Mouse (Mus musculus) cerebellum, postnatal 14 days (tissue): ENCODE data around the gene Crybb3.

Experiments
- DNase-seq, 2 experiments: peaks; one replicate each; pipeline ENCODE4 v3.0.0; 2021; ENCODE audit warnings: mixed read lengths in 2 of 2

Crybb3 gene

GRCm38 (mm10) chr5:113102455-113102854, 21.1 kb upstream of the Crybb3 start:
- no peak for DNase-seq

GRCm38 (mm10) chr5:113101457-113101856, 20.1 kb upstream of the Crybb3 start:
- DNase-seq: no peak

GRCm38 (mm10) chr5:113100422-113100821, 19.0 kb upstream of the Crybb3 start:
- no peak for DNase-seq

- peak; percentile 97 to 99 for DNase-seq
These were observed 18.2 kb upstream of the Crybb3 start for GRCm38 (mm10) chr5:113099546-113099945.

DNA sequence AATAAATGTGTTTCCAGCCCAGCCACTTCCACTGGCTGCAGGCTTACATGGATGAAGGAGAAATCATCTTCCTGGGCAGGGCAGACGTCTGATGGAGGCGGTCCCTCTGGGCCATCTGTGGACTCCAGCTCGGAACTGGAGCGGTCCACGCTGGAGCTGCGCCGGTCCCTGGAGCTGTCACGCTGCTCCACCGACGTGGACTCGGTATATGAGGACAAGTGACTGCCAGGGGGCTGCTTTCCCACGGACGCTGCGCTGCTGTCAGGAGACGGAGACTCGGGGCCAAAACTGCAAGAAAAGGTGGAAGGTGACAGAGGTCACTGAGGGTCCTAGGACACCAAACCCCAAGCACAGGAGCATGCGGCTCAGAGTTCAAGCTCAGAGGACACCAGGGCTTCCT, 16.2 kb upstream of the Crybb3 start:
- no peak for DNase-seq

DNA sequence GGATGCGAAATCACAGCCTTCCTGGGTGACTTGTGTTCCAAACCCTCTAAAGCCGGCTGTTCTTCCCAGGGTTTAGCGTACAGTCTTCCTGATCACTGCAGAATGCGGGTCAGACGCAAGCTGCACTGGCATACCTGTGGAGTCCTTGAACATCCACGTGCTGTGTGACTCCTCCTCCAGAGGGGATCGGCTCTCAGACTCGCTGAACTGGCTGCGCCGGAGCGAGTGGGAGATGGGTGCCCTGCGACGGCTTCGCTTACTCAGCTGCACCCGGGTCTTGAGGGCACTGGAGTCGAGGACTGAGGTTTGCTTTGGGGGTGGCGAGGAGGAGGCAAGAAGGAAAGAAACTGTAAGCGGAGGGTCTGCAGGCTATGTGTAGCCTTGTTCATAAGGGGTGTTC, 14.1 kb upstream of the Crybb3 start:
- no peak for DNase-seq

- no peak for DNase-seq
These were observed 11.0 kb upstream of the Crybb3 start for GRCm38 (mm10) chr5:113092406-113092805.

GRCm38 (mm10) chr5:113091162-113091561, 9.8 kb upstream of the Crybb3 start:
- peak; percentile 83 to 89 for DNase-seq

- no peak for DNase-seq
These were observed 9.4 kb upstream of the Crybb3 start for GRCm38 (mm10) chr5:113090750-113091149.

- DNase-seq: no peak
These were observed 8.8 kb upstream of the Crybb3 start for GRCm38 (mm10) chr5:113090077-113090690.

DNA sequence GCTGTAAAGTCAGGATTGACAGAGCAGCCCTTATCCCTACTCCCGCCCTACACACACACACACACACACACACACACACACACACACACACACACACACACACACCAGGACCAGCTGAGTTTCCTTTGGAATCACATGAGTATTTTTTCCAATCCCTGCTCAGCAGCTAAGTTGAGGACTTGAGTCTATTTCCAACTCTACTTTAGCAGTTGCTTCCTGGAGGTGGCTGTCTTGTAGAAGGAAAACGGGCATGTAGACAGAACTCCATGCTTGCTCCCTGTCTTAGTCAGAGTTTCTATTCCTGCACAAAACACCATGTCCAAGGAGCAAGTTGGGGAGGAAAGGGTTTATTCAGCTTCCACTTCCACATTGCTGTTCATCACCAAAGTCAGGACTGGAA, 6.1 kb upstream of the Crybb3 start:
- DNase-seq: no peak

- DNase-seq: peak; percentile 37 to 48
These were observed 5.6 kb upstream of the Crybb3 start for GRCm38 (mm10) chr5:113086990-113087389.

GRCm38 (mm10) chr5:113086439-113086838, 5.1 kb upstream of the Crybb3 start:
- peak; percentile 80 for DNase-seq

- DNase-seq: no peak
These were observed 4.5 kb upstream of the Crybb3 start for GRCm38 (mm10) chr5:113085931-113086330.

- no peak for DNase-seq
These were observed 2.9 kb upstream of the Crybb3 start for GRCm38 (mm10) chr5:113084309-113084708.

GRCm38 (mm10) chr5:113082356-113083168, 1.2 kb upstream of the Crybb3 start:
- no peak for DNase-seq

- no peak for DNase-seq
These were observed 364 bp downstream of the Crybb3 start for GRCm38 (mm10) chr5:113081020-113081419.

DNA sequence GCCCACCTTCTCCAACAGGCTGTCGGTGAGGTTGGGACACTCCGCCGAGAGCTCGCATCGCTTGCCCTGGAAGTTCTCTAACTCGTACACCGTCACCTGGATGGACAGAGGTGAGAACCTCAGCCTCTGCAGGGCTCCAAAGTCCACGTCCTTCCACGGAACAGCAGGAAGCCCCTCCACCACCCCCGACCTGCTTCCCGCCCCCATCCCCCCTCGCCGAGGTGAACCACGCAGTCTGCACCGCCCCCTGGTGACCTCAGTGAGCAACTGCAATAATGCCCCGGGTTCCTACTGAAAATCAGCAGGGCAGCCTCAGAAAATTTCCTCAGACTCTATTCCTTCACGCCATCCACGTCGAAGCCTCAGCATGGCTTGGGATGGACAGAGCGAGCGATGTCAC, 1.6 kb downstream of the Crybb3 start:
- peak; percentile 75 to 85 for DNase-seq

GRCm38 (mm10) chr5:113078686-113079085, 2.7 kb downstream of the Crybb3 start:
- DNase-seq: peak in 1 of 2 experiments; percentile 50

GRCm38 (mm10) chr5:113070017-113070416, 11.4 kb downstream of the Crybb3 start, which contains the start of gene Crybb2:
Gene Crybb2, minus strand, starts transcription at chr5:113070117.
- no peak for DNase-seq

- DNase-seq: peak; percentile 93
These were observed 27.1 kb downstream of the Crybb3 start for GRCm38 (mm10) chr5:113054308-113054707.

- DNase-seq: peak in 1 of 2 experiments; percentile 59
These were observed 30.7 kb downstream of the Crybb3 start for GRCm38 (mm10) chr5:113050581-113051185.

DNA sequence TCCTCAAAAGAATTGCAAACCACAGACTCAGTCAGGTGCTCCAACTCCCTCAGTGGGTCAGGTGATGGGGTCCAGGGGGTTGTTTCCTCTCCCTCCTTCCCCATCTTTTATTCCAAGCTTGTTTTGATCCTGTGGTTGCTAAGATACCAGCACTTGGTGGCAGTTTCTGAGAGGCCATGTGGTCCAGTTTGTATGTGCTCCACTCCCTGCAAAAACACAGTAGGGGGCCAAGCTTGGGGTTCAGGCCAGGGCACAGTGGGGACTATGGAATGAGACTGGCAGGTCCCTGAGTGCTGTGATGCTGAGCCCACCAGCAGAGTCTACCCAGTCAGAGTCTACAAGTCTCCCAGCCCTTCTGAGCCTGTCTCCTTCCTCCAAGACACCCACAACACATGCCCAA, 31.5 kb downstream of the Crybb3 start:
- no peak for DNase-seq
